Mouse (Mus musculus): Measurements from ENCODE around the gene Ripk3. TPM values are rescaled to one million over a fixed set of nuclear protein-coding genes. Genes with fewer than 3 reads are reported as not detected.
A peak's percentile ranks its signal among the peaks of the same experiment; 100 is the strongest.

Ripk3 gene
- polyA plus RNA-seq, 1 experiment from 2014 or later, result 16.1 TPM

GRCm38 (mm10) chr14:55793461-55793860, 4.8 kb upstream of the Ripk3 start:
- Histone ChIP-seq H3K27ac (replicated peaks in 1 of 2; ENCODE audit: control insufficient read depth in 1 of 2, insufficient read depth in 1 of 2, low read depth in 2 of 2, low read length in 2 of 2) (no peak overlapping the region), H3K9me3 (ENCODE audit: control insufficient read depth, low read length) (no peaks in the 10 kb centered on the region), H3K4me3 (ENCODE audit: control insufficient read depth in 1 of 2, insufficient read depth in 1 of 2, low read depth in 1 of 2, low read length in 2 of 2) (no peak overlapping the region), H3K9ac (ENCODE audit: low read length) (no peak overlapping the region), H3K27me3 (ENCODE audit: control insufficient read depth, insufficient read depth, low read length) (peaks cover 9% of the 10 kb centered on the region), H3K36me3 (ENCODE audit: control insufficient read depth, insufficient read depth, low read length) (no peaks in the 10 kb centered on the region), H3K4me1 (ENCODE audit: control insufficient read depth in 2 of 2, insufficient read depth in 2 of 2, low read length in 2 of 2) (peaks cover 4 to 7% of the 10 kb centered on the region in 2 experiments; a peak in 3 of 4 replicates), H3K4me2 (ENCODE audit: low read length) (no peak overlapping the region)
- ATAC-seq (ENCODE audit: insufficient number of reproducible peaks, insufficient read depth, low FRiP score, low read depth), result no peak
- 54% methylated on average over 2 of the region's 2 CpGs for WGBS

GRCm38 (mm10) chr14:55787731-55788130, 934 bp downstream of the Ripk3 start:
- 24% methylated on average over 11 of the region's 11 CpGs for WGBS
- Histone ChIP-seq H3K36me3 (ENCODE audit: control insufficient read depth, insufficient read depth, low read length) (no peaks in the 10 kb centered on the region), H3K4me3 (ENCODE audit: control insufficient read depth in 1 of 2, insufficient read depth in 1 of 2, low read depth in 1 of 2, low read length in 2 of 2) (peak overlapping the region; percentile 38 to 54), H3K9ac (ENCODE audit: low read length) (no peak overlapping the region), H3K4me1 (ENCODE audit: control insufficient read depth in 2 of 2, insufficient read depth in 2 of 2, low read length in 2 of 2) (peaks cover 11% of the 10 kb centered on the region in 2 experiments), H3K27ac (replicated peaks in 1 of 2; ENCODE audit: control insufficient read depth in 1 of 2, insufficient read depth in 1 of 2, low read depth in 2 of 2, low read length in 2 of 2) (no peak overlapping the region), H3K9me3 (ENCODE audit: control insufficient read depth, low read length) (no peaks in the 10 kb centered on the region), H3K4me2 (ENCODE audit: low read length) (peak overlapping the region; percentile 74), H3K27me3 (ENCODE audit: control insufficient read depth, insufficient read depth, low read length) (peaks cover 52% of the 10 kb centered on the region)
- no peak for ATAC-seq (ENCODE audit: insufficient number of reproducible peaks, insufficient read depth, low FRiP score, low read depth)

- H3K9ac ChIP-seq (ENCODE audit: low read length), result no peak overlapping the region
Observed at GRCm38 (mm10) chr14:55785195-55785594, 3.5 kb downstream of the Ripk3 start.

GRCm38 (mm10) chr14:55783958-55784235, 4.8 kb downstream of the Ripk3 start, which contains the start of gene Adcy4:
Adcy4 (minus strand) TSS chr14:55784095.
- Histone ChIP-seq H3K4me2 (ENCODE audit: low read length) (peak within 1 kb of the TSS; percentile 63), H3K4me1 (ENCODE audit: control insufficient read depth in 2 of 2, insufficient read depth in 2 of 2, low read length in 2 of 2) (peaks cover 14 to 17% of the 10 kb centered on the region in 2 experiments), H3K36me3 (ENCODE audit: control insufficient read depth, insufficient read depth, low read length) (peaks cover 11% of the 10 kb centered on the region; the same call in 1 of the 2 replicates), H3K27me3 (ENCODE audit: control insufficient read depth, insufficient read depth, low read length) (peaks cover 59% of the 10 kb centered on the region), H3K4me3 (ENCODE audit: control insufficient read depth in 1 of 2, insufficient read depth in 1 of 2, low read depth in 1 of 2, low read length in 2 of 2) (peak within 1 kb of the TSS; percentile 51 to 53), H3K9me3 (ENCODE audit: control insufficient read depth, low read length) (no peaks in the 10 kb centered on the region), H3K9ac (ENCODE audit: low read length) (peak within 1 kb of the TSS; percentile 68), H3K27ac (replicated peaks in 1 of 2; ENCODE audit: control insufficient read depth in 1 of 2, insufficient read depth in 1 of 2, low read depth in 2 of 2, low read length in 2 of 2) (peak within 1 kb of the TSS; percentile 80 to 89)
- ATAC-seq (ENCODE audit: insufficient number of reproducible peaks, insufficient read depth, low FRiP score, low read depth), result no peak
- WGBS, result 1% methylated on average over 13 of the region's 13 CpGs

More at GRCm38 (mm10) chr14:55785195-55785594, 3.5 kb downstream of the Ripk3 start:
- Histone ChIP-seq H3K4me3 (ENCODE audit: control insufficient read depth in 1 of 2, insufficient read depth in 1 of 2, low read depth in 1 of 2, low read length in 2 of 2) (no peak overlapping the region), H3K27me3 (ENCODE audit: control insufficient read depth, insufficient read depth, low read length) (peaks cover 63% of the 10 kb centered on the region), H3K36me3 (ENCODE audit: control insufficient read depth, insufficient read depth, low read length) (0 out of 2 replicates have a peak, but pooled peaks cover 5% of the 10 kb centered on the region), H3K4me2 (ENCODE audit: low read length) (0 out of 2 replicates have a peak overlapping the region, but pooled peaks have one; percentile 63), H3K27ac (replicated peaks in 1 of 2; ENCODE audit: control insufficient read depth in 1 of 2, insufficient read depth in 1 of 2, low read depth in 2 of 2, low read length in 2 of 2) (no peak overlapping the region), H3K4me1 (ENCODE audit: control insufficient read depth in 2 of 2, insufficient read depth in 2 of 2, low read length in 2 of 2) (peaks cover 14 to 17% of the 10 kb centered on the region in 2 experiments), H3K9me3 (ENCODE audit: control insufficient read depth, low read length) (no peaks in the 10 kb centered on the region)
- no peak for ATAC-seq (ENCODE audit: insufficient number of reproducible peaks, insufficient read depth, low FRiP score, low read depth)
- 30% methylated on average over 6 of the region's 6 CpGs for WGBS

- under 1% methylated on average over 31 of the region's 31 CpGs for WGBS
Observed at GRCm38 (mm10) chr14:55783171-55783957, 5.3 kb downstream of the Ripk3 start.

GRCm38 (mm10) chr14:55782361-55782960, 6.2 kb downstream of the Ripk3 start:
- WGBS, result 51% methylated on average over 9 of the region's 9 CpGs
- peaks cover 7 to 9% of the 10 kb centered on the region in 2 experiments; a peak in 3 of 4 replicates for H3K4me1 ChIP-seq (ENCODE audit: control insufficient read depth in 2 of 2, insufficient read depth in 2 of 2, low read length in 2 of 2)

More at GRCm38 (mm10) chr14:55783171-55783957, 5.3 kb downstream of the Ripk3 start:
- H3K4me1 ChIP-seq (ENCODE audit: control insufficient read depth in 2 of 2, insufficient read depth in 2 of 2, low read length in 2 of 2), result peaks cover 13 to 14% of the 10 kb centered on the region in 2 experiments
- H3K9me3 ChIP-seq (ENCODE audit: control insufficient read depth, low read length), result no peaks in the 10 kb centered on the region
- ATAC-seq (ENCODE audit: insufficient number of reproducible peaks, insufficient read depth, low FRiP score, low read depth), result 0 out of 2 replicates have a peak, but pooled peaks have one; percentile 11
- peak overlapping the region; percentile 68 for H3K9ac ChIP-seq (ENCODE audit: low read length)
- peak overlapping the region; percentile 51 to 53 for H3K4me3 ChIP-seq (ENCODE audit: control insufficient read depth in 1 of 2, insufficient read depth in 1 of 2, low read depth in 1 of 2, low read length in 2 of 2)
- peak overlapping the region; percentile 80 to 89 for H3K27ac ChIP-seq (replicated peaks in 1 of 2; ENCODE audit: control insufficient read depth in 1 of 2, insufficient read depth in 1 of 2, low read depth in 2 of 2, low read length in 2 of 2)
- H3K27me3 ChIP-seq (ENCODE audit: control insufficient read depth, insufficient read depth, low read length), result peaks cover 54% of the 10 kb centered on the region
- H3K4me2 ChIP-seq (ENCODE audit: low read length), result peak overlapping the region; percentile 63
- H3K36me3 ChIP-seq (ENCODE audit: control insufficient read depth, insufficient read depth, low read length), result peaks cover 13% of the 10 kb centered on the region

GRCm38 (mm10) chr14:55781310-55781709, 7.4 kb downstream of the Ripk3 start:
- H3K9ac ChIP-seq (ENCODE audit: low read length), result 0 out of 2 replicates have a peak overlapping the region, but pooled peaks have one; percentile 4
- WGBS, result 14% methylated on average over 14 of the region's 14 CpGs
- 0 out of 4 replicates have a peak overlapping the region, but pooled peaks of 1 of the 2 experiments have one; percentile 34 for H3K27ac ChIP-seq (replicated peaks in 1 of 2; ENCODE audit: control insufficient read depth in 1 of 2, insufficient read depth in 1 of 2, low read depth in 2 of 2, low read length in 2 of 2)
- peaks cover 36% of the 10 kb centered on the region for H3K27me3 ChIP-seq (ENCODE audit: control insufficient read depth, insufficient read depth, low read length)
- ATAC-seq (ENCODE audit: insufficient number of reproducible peaks, insufficient read depth, low FRiP score, low read depth), result peak; percentile 36; the same call in 1 of the 2 replicates
- peaks cover 11 to 13% of the 10 kb centered on the region in 2 experiments; a peak in 3 of 4 replicates for H3K4me1 ChIP-seq (ENCODE audit: control insufficient read depth in 2 of 2, insufficient read depth in 2 of 2, low read length in 2 of 2)
- H3K4me2 ChIP-seq (ENCODE audit: low read length), result peak overlapping the region; percentile 63
- H3K4me3 ChIP-seq (ENCODE audit: control insufficient read depth in 1 of 2, insufficient read depth in 1 of 2, low read depth in 1 of 2, low read length in 2 of 2), result no peak overlapping the region
- H3K9me3 ChIP-seq (ENCODE audit: control insufficient read depth, low read length), result no peaks in the 10 kb centered on the region
- H3K36me3 ChIP-seq (ENCODE audit: control insufficient read depth, insufficient read depth, low read length), result peaks cover 22% of the 10 kb centered on the region

More at GRCm38 (mm10) chr14:55782361-55782960, 6.2 kb downstream of the Ripk3 start:
- peak overlapping the region; percentile 58 for H3K9ac ChIP-seq (ENCODE audit: low read length)
- H3K27ac ChIP-seq (replicated peaks in 1 of 2; ENCODE audit: control insufficient read depth in 1 of 2, insufficient read depth in 1 of 2, low read depth in 2 of 2, low read length in 2 of 2), result peak overlapping the region; percentile 58 to 89; a peak in 3 of 4 replicates
- peak overlapping the region; percentile 33 to 51 for H3K4me3 ChIP-seq (ENCODE audit: control insufficient read depth in 1 of 2, insufficient read depth in 1 of 2, low read depth in 1 of 2, low read length in 2 of 2)
- peak overlapping the region; percentile 63 for H3K4me2 ChIP-seq (ENCODE audit: low read length)
- no peaks in the 10 kb centered on the region for H3K9me3 ChIP-seq (ENCODE audit: control insufficient read depth, low read length)
- ATAC-seq (ENCODE audit: insufficient number of reproducible peaks, insufficient read depth, low FRiP score, low read depth), result no peak
- H3K36me3 ChIP-seq (ENCODE audit: control insufficient read depth, insufficient read depth, low read length), result peaks cover 22% of the 10 kb centered on the region
- H3K27me3 ChIP-seq (ENCODE audit: control insufficient read depth, insufficient read depth, low read length), result peaks cover 48% of the 10 kb centered on the region

Data from heart, embryonic 14.5 days (tissue).